25 mouse cellular contexts compared by ENCODE assay signal in genomic region chr14:74306717-74307307, GRCm38 (mm10).
DNase-seq lines count a peak whose midpoint lies in the region; ATAC-seq and TF ChIP-seq lines count a peak whose summit lies in the region.
"Had no signal": no experiment of that assay in that cellular context is flagged by ENCODE, and none has a peak within 500 bp of the region (broad histone marks: within the 10 kb centered on the region; RNA-seq: fewer than 3 reads in every experiment).

No protein-coding gene starts in this region.

- no peak for TF ChIP-seq POLR2A in thymus, adult 2 months (IDR thresholded peaks at IDR 0.05; ENCODE audit: control insufficient read depth, extremely low read depth, insufficient read depth, low read length, poor library complexity)

- peak; percentile 8 to 16 for DNase-seq in cerebellum, postnatal 10 days
- DNase-seq in left cerebral cortex, postnatal 4 days, result peak; percentile 1
- DNase-seq in left cerebral cortex, postnatal 10 days (ENCODE audit: extremely low spot score in 1 of 2, low spot score in 2 of 2), result no peak
- peak; percentile 89 for DNase-seq in MEL-GATA-1-ER (ENCODE audit: extremely low read depth, low read depth)
- DNase-seq in ZHBTc4 (ENCODE audit: low read depth, low spot score), result peak; percentile 30
- DNase-seq in thymus, adult 2 months, result no peak
- DNase-seq: adrenal gland, adult 2 months; adrenal gland, postnatal 10 days; adrenal gland, postnatal 25 days; B cell, adult 2 months; cerebellum, adult 11-12 months; cerebellum, adult 2 months; cerebellum, adult 9-10 months; cerebellum, postnatal 36 days; embryo, embryonic 11 days; forebrain, postnatal 0 days had no signal

- TF ChIP-seq CTCF in thymus, adult 2 months (IDR thresholded peaks at IDR 0.05; ENCODE audit: borderline replicate concordance, control insufficient read depth, extremely low read depth, insufficient read depth, low read length, poor library complexity), result no peak

- no peak for ATAC-seq in cerebellum, adult (ENCODE audit: insufficient number of reproducible peaks, low FRiP score, low TSS enrichment)
- ATAC-seq in erythroid progenitor cell, adult 5-6 weeks (replicated peaks; ENCODE audit: low FRiP score, poor library complexity, severe bottlenecking), result no peak
- ATAC-seq: CD4-positive, CD25-positive, alpha-beta regulatory T cell, adult 4 months; forebrain, embryonic 13.5 days; forebrain, embryonic 15.5 days; forebrain, postnatal 0 days had no signal

- no peaks in the 10 kb centered on the region for H3K36me3 ChIP-seq in thymus, adult 2 months (ENCODE audit: control insufficient read depth, insufficient read depth, low read length)
- H3K36me3 ChIP-seq: embryonic facial prominence, embryonic 13.5 days; embryonic facial prominence, embryonic 15.5 days; forebrain, embryonic 15.5 days had no signal

- H3K27me3 ChIP-seq in thymus, adult 2 months (ENCODE audit: control insufficient read depth, insufficient read depth, low read length), result no peaks in the 10 kb centered on the region
- H3K27me3 ChIP-seq: CH12.LX; embryonic facial prominence, embryonic 13.5 days; embryonic facial prominence, embryonic 15.5 days; forebrain, embryonic 13.5 days; forebrain, embryonic 15.5 days had no signal

- H3K27ac ChIP-seq in thymus, adult 2 months (ENCODE audit: control insufficient read depth, insufficient read depth, low read length), result no peak overlapping the region
- H3K27ac ChIP-seq: embryonic facial prominence, embryonic 13.5 days; embryonic facial prominence, embryonic 15.5 days; forebrain, embryonic 13.5 days; forebrain, embryonic 15.5 days had no signal

- no peak overlapping the region for H3K4me3 ChIP-seq in thymus, adult 2 months (ENCODE audit: control insufficient read depth, insufficient read depth, low read length)
- H3K4me3 ChIP-seq: embryonic facial prominence, embryonic 13.5 days; embryonic facial prominence, embryonic 15.5 days; erythroblast, embryonic 14.5 days; forebrain, embryonic 13.5 days; forebrain, embryonic 15.5 days had no signal

- intact Hi-C loops in left cerebral cortex, postnatal 4 days (cut with DNase I), result no loop called here
- intact Hi-C loops in left cerebral cortex, postnatal 10 days (cut with DNase I), result no loop called here

- H3K4me1 ChIP-seq in thymus, adult 2 months (replicated peaks; ENCODE audit: control insufficient read depth, insufficient read depth, low read length), result no peaks in the 10 kb centered on the region
- H3K4me1 ChIP-seq: forebrain, embryonic 13.5 days; forebrain, embryonic 15.5 days had no signal

- 93% methylated on average over 16 of the region's 16 CpGs for WGBS in thymus, adult 2 months

Comparison
In these comparisons a context has a peak if more than half of its experiments do, and no peak if none do; other contexts are left out.
1. DNase-seq: peak in cerebellum, postnatal 10 days (2 of 2), left cerebral cortex, postnatal 4 days (single experiment), MEL-GATA-1-ER (single experiment) and ZHBTc4 (single experiment); none in left cerebral cortex, postnatal 10 days (0 of 2) and thymus, adult 2 months (single experiment).